Mouse (Mus musculus): ENCODE results near the gene Dpp6.

GRCm38 (mm10) chr5:27621811-27622210 lies 804.8 kb downstream of the Dpp6 start:
- TF ChIP-seq ZMIZ1 (IDR thresholded peaks at IDR 0.05; ENCODE audit: low read depth, low read length) (no peak), CTCF (IDR thresholded peaks at IDR 0.05 in 2 of 3, conservative IDR thresholded peaks at IDR 0.05 in 1 of 3; ENCODE audit: control insufficient read depth in 1 of 3, insufficient read depth in 1 of 3, low read depth in 2 of 3, low read length in 3 of 3, poor library complexity in 1 of 3, severe bottlenecking in 1 of 3) (no peak), GATA1 (IDR thresholded peaks at IDR 0.05; ENCODE audit: low read depth, low read length) (no peak), SIN3A (IDR thresholded peaks at IDR 0.05; ENCODE audit: low read length) (no peak), EP300 (IDR thresholded peaks at IDR 0.05; ENCODE audit: low read depth in 1 of 2, low read length in 2 of 2) (no peak), MAFK (IDR thresholded peaks at IDR 0.05; ENCODE audit: borderline replicate concordance, low read depth, low read length) (no peak), NRF1 (IDR thresholded peaks at IDR 0.05; ENCODE audit: insufficient read depth, low read depth, low read length, poor library complexity, severe bottlenecking) (no peak)

Measured in MEL (cell line).